8 mouse cellular contexts compared by ENCODE assay signal in genomic region chr7:113241901-113242661, GRCm38 (mm10). TPM values are rescaled to one million over a fixed set of nuclear protein-coding genes. Genes with fewer than 3 reads are reported as not detected.
DNase-seq lines count a peak whose midpoint lies in the region; ATAC-seq lines count a peak whose summit lies in the region.

No protein-coding gene starts in this region.

- no peak for ATAC-seq in embryonic facial prominence, embryonic 14.5 days (ENCODE audit: low read depth)
- ATAC-seq in heart, embryonic 16.5 days (replicated peaks; ENCODE audit: extremely low read depth, insufficient read depth, low FRiP score) = no peak; the same call in 1 of the 2 replicates

- no peaks in the 10 kb centered on the region for H3K27me3 ChIP-seq in embryonic facial prominence, embryonic 14.5 days (replicated peaks; ENCODE audit: control insufficient read depth, insufficient read depth, low read length)
- H3K27me3 ChIP-seq in embryonic facial prominence, embryonic 10.5 days (replicated peaks; ENCODE audit: low read depth, poor library complexity, severe bottlenecking) = no peaks in the 10 kb centered on the region
- H3K27me3 ChIP-seq in heart, embryonic 16.5 days (ENCODE audit: control insufficient read depth, insufficient read depth, low read length) = no peaks in the 10 kb centered on the region

- peak; percentile 45 for DNase-seq in embryonic facial prominence, embryonic 14.5 days (ENCODE audit: low spot score)
- no peak for DNase-seq in embryonic facial prominence, embryonic 10.5 days (ENCODE audit: low spot score)
- peak; percentile 55 for DNase-seq in thymus, postnatal 0 days (ENCODE audit: low spot score)
- no peak for DNase-seq in thymus, postnatal 4 days
- peak; percentile 32 for DNase-seq in lung, postnatal 10 days
- no peak for DNase-seq in ovary, postnatal 36 days (ENCODE audit: low spot score)
- DNase-seq in right cerebral cortex, adult 18-20 months = no peak

- H3K9me3 ChIP-seq in embryonic facial prominence, embryonic 14.5 days (ENCODE audit: control insufficient read depth, low read length) = no peaks in the 10 kb centered on the region
- H3K9me3 ChIP-seq in embryonic facial prominence, embryonic 10.5 days = no peaks in the 10 kb centered on the region
- no peaks in the 10 kb centered on the region for H3K9me3 ChIP-seq in heart, embryonic 16.5 days (replicated peaks; ENCODE audit: control insufficient read depth, low read length)

- H3K36me3 ChIP-seq in embryonic facial prominence, embryonic 14.5 days (ENCODE audit: control insufficient read depth, insufficient read depth, low read length) = no peaks in the 10 kb centered on the region
- H3K36me3 ChIP-seq in embryonic facial prominence, embryonic 10.5 days (replicated peaks) = no peaks in the 10 kb centered on the region
- H3K36me3 ChIP-seq in heart, embryonic 16.5 days (ENCODE audit: control insufficient read depth, insufficient read depth) = no peaks in the 10 kb centered on the region

- no peak overlapping the region for H3K27ac ChIP-seq in embryonic facial prominence, embryonic 14.5 days (replicated peaks; ENCODE audit: low read depth, low read length)
- no peak overlapping the region for H3K27ac ChIP-seq in embryonic facial prominence, embryonic 10.5 days (replicated peaks)
- H3K27ac ChIP-seq in heart, embryonic 16.5 days (ENCODE audit: low read length) = peak overlapping the region; percentile 70

- no peak overlapping the region for H3K4me2 ChIP-seq in embryonic facial prominence, embryonic 14.5 days (ENCODE audit: low read depth, low read length)
- no peak overlapping the region for H3K4me2 ChIP-seq in heart, embryonic 16.5 days (ENCODE audit: low read depth, low read length)

- WGBS in embryonic facial prominence, embryonic 14.5 days = 69% methylated on average over 12 of the region's 12 CpGs
- 86% methylated on average over 12 of the region's 12 CpGs for WGBS in embryonic facial prominence, embryonic 10.5 days
- WGBS in heart, embryonic 16.5 days = 52% methylated on average over 12 of the region's 12 CpGs

- H3K4me1 ChIP-seq in embryonic facial prominence, embryonic 14.5 days (ENCODE audit: control insufficient read depth, insufficient read depth, low read length) = peaks cover 14% of the 10 kb centered on the region; the same call in 1 of the 2 replicates
- H3K4me1 ChIP-seq in embryonic facial prominence, embryonic 10.5 days = peaks cover 6% of the 10 kb centered on the region; the same call in 1 of the 2 replicates
- peaks cover 42% of the 10 kb centered on the region for H3K4me1 ChIP-seq in heart, embryonic 16.5 days (ENCODE audit: control insufficient read depth, insufficient read depth, low read length)

- H3K9ac ChIP-seq in embryonic facial prominence, embryonic 14.5 days (ENCODE audit: low read depth, low read length) = no peak overlapping the region
- H3K9ac ChIP-seq in heart, embryonic 16.5 days (ENCODE audit: low read length) = 0 out of 2 replicates have a peak overlapping the region, but pooled peaks have one; percentile 12

- no peak overlapping the region for H3K4me3 ChIP-seq in embryonic facial prominence, embryonic 14.5 days (ENCODE audit: low read depth, low read length)
- H3K4me3 ChIP-seq in embryonic facial prominence, embryonic 10.5 days = no peak overlapping the region
- H3K4me3 ChIP-seq in heart, embryonic 16.5 days (ENCODE audit: low read length) = no peak overlapping the region

RNA-seq across cellular contexts. Expression of gene Arntl, which starts 34.8 kb away (rescaled TPM):
- polyA plus RNA-seq in embryonic facial prominence, embryonic 14.5 days (2014; fragmentation: Nextera tagmentation; extraction: Ambion mirVana) = 8.5 and 9.6 TPM in 2 replicates
- 8.0 and 8.5 TPM in 2 replicates for polyA plus RNA-seq in embryonic facial prominence, embryonic 10.5 days (2016; fragmentation: Nextera tagmentation; extraction: Ambion mirVana)
- polyA plus RNA-seq in thymus, postnatal 0 days (2015; fragmentation: Nextera tagmentation; extraction: Ambion mirVana) = 44.0 and 44.4 TPM in 2 replicates
- polyA plus RNA-seq in heart, embryonic 16.5 days (2015; fragmentation: Nextera tagmentation; extraction: Ambion mirVana) = 11.0 and 12.4 TPM in 2 replicates

Comparison
In these comparisons a context has a peak if more than half of its experiments do, and no peak if none do; other contexts are left out.
1. DNase-seq: peak in embryonic facial prominence, embryonic 14.5 days (single experiment), thymus, postnatal 0 days (single experiment) and lung, postnatal 10 days (single experiment); none in embryonic facial prominence, embryonic 10.5 days (single experiment), thymus, postnatal 4 days (single experiment), ovary, postnatal 36 days (single experiment) and right cerebral cortex, adult 18-20 months (single experiment).